Mouse (Mus musculus): ENCODE results near the gene Klc1. TPM values are rescaled to one million over a fixed set of nuclear protein-coding genes. Genes with fewer than 3 reads are reported as not detected.
"Not testable (repeated sequence)": the region's sequence is repeated elsewhere in the genome, so short reads cannot be mapped to it uniquely, and the experiment has no call there.

The Klc1 gene
- 10 to 100 TPM; 81.0 to 96.2 TPM for total RNA-seq (2021)
- long read RNA-seq, experiment 1, transcript Klc1-204 (16 exons, 2,268 nt) = minor isoform, 12 of 101 reads
- long read RNA-seq, experiment 1, transcript Klc1-201 (16 exons, 2,504 nt) = major isoform, 29 of 101 reads
- long read RNA-seq, experiment 1, partial matches to known transcripts = 5 of 101 reads
- long read RNA-seq, experiment 1, other reads (novel, unspliced or antisense) = 51 of 101 reads
- long read RNA-seq, experiment 2, transcript Klc1-204 (16 exons, 2,268 nt) = major isoform, 7 of 67 reads
- long read RNA-seq, experiment 2, transcript Klc1-201 (16 exons, 2,504 nt) = major isoform, 7 of 67 reads
- long read RNA-seq, experiment 2, partial matches to known transcripts = 3 of 67 reads
- long read RNA-seq, experiment 2, other reads (novel, unspliced or antisense) = 47 of 67 reads

- DNase-seq = peak; percentile 82
Measured at GRCm38 (mm10) chr12:111758381-111759175, at the start of gene Klc1. Gene Klc1, plus strand, starts transcription at chr12:111758849.

- DNase-seq = no peak
Measured at GRCm38 (mm10) chr12:111710091-111710490, 48.6 kb upstream of the Klc1 start.

- no peak for DNase-seq
Measured at GRCm38 (mm10) chr12:111712476-111712875, 46.2 kb upstream of the Klc1 start.

- peak; percentile 90 for DNase-seq
Measured at GRCm38 (mm10) chr12:111713004-111713651, 45.5 kb upstream of the Klc1 start, which contains the start of the genes Bag5 and Apopt1. Gene Bag5, minus strand, starts transcription at chr12:111713257. Gene Apopt1, plus strand, starts transcription at chr12:111713261.

GRCm38 (mm10) chr12:111713880-111714279, 44.8 kb upstream of the Klc1 start:
- not testable (repeated sequence) for DNase-seq

GRCm38 (mm10) chr12:111716505-111716904, 42.1 kb upstream of the Klc1 start:
- no peak for DNase-seq

GRCm38 (mm10) chr12:111718656-111719055, 40.0 kb upstream of the Klc1 start:
- DNase-seq = no peak

- no peak for DNase-seq
Measured at GRCm38 (mm10) chr12:111720222-111720621, 38.4 kb upstream of the Klc1 start.

- DNase-seq = peak; percentile 76
Measured at GRCm38 (mm10) chr12:111722654-111723053, 36.0 kb upstream of the Klc1 start.

GRCm38 (mm10) chr12:111724638-111725337, 33.9 kb upstream of the Klc1 start:
- DNase-seq = peak; percentile 53

GRCm38 (mm10) chr12:111725338-111726121, 33.1 kb upstream of the Klc1 start:
- no peak for DNase-seq

- no peak for DNase-seq
Measured at GRCm38 (mm10) chr12:111726122-111726463, 32.6 kb upstream of the Klc1 start.

- no peak for DNase-seq
Measured at GRCm38 (mm10) chr12:111727956-111728355, 30.7 kb upstream of the Klc1 start.

- DNase-seq = peak; percentile 91
Measured at GRCm38 (mm10) chr12:111731822-111732807, 26.5 kb upstream of the Klc1 start.

- DNase-seq = no peak
Measured at GRCm38 (mm10) chr12:111732921-111733320, 25.7 kb upstream of the Klc1 start.

GRCm38 (mm10) chr12:111734912-111735311, 23.7 kb upstream of the Klc1 start:
- DNase-seq = no peak

- not testable (repeated sequence) for DNase-seq
Measured at GRCm38 (mm10) chr12:111736676-111737075, 22.0 kb upstream of the Klc1 start.

GRCm38 (mm10) chr12:111737370-111737769, 21.3 kb upstream of the Klc1 start:
- no peak for DNase-seq

- peak; percentile 70 for DNase-seq
Measured at GRCm38 (mm10) chr12:111738754-111739153, 19.9 kb upstream of the Klc1 start.

- no peak for DNase-seq
Measured at GRCm38 (mm10) chr12:111741338-111741737, 17.3 kb upstream of the Klc1 start.
